Mouse (Mus musculus) MEL (cell line): Measurements from ENCODE around the gene Cep41. TPM values are rescaled to one million over a fixed set of nuclear protein-coding genes. Genes with fewer than 3 reads are reported as not detected.

Experiments
- DNase-seq: peaks from one replicate; pipeline ENCODE4 v3.0.0; 2011; ENCODE audit warnings: low read depth, low spot score
- H3K27ac ChIP-seq: 2 replicates; pipeline ENCODE4 v1.5.1; 2012; ENCODE audit warnings: low read depth, mild to moderate bottlenecking, control low read depth, low read length, moderate library complexity; ENCODE audit not compliant: control insufficient read depth
- H3K27me3 ChIP-seq, 2 experiments: fragments of 150-350 bp in 1 of 2; sonication (generic) in 1 of 2; 2 replicates each; pipeline ENCODE4 v1.6.1; 2012; ENCODE audit warnings: low read length in 2 of 2, mild to moderate bottlenecking in 2 of 2, improper control_type of control experiment in 1 of 2, moderate library complexity in 1 of 2; ENCODE audit not compliant: insufficient read depth in 2 of 2, control insufficient read depth in 1 of 2
- H3K36me3 ChIP-seq, 2 experiments: 2 replicates each; pipeline ENCODE4 v1.6.1; 2012 to 2014; ENCODE audit warnings: low read length in 2 of 2, improper control_type of control experiment in 1 of 2, inconsistent platforms in 1 of 2, mild to moderate bottlenecking in 1 of 2; ENCODE audit not compliant: insufficient read depth in 2 of 2, control insufficient read depth in 1 of 2
- H3K4me1 ChIP-seq, 2 experiments: fragments of 150-350 bp in 1 of 2; sonication (generic) in 1 of 2; 2 replicates each; pipeline ENCODE4 v1.6.1; 2012; ENCODE audit warnings: low read length in 2 of 2, improper control_type of control experiment in 1 of 2, mild to moderate bottlenecking in 1 of 2; ENCODE audit not compliant: insufficient read depth in 2 of 2, control insufficient read depth in 1 of 2
- H3K4me3 ChIP-seq, 2 experiments: fragments of 150-350 bp in 1 of 2; sonication (generic) in 1 of 2; 2 replicates each; pipeline ENCODE4 v1.5.1; 2012; ENCODE audit warnings: low read depth in 2 of 2, low read length in 2 of 2, mild to moderate bottlenecking in 2 of 2, moderate library complexity in 2 of 2, control low read depth in 1 of 2, improper control_type of control experiment in 1 of 2; ENCODE audit not compliant: control insufficient read depth in 1 of 2, insufficient read depth in 1 of 2
- H3K79me2 ChIP-seq: 2 replicates; pipeline ENCODE4 v1.6.1; 2012; ENCODE audit warnings: mild to moderate bottlenecking, low read length, moderate library complexity; ENCODE audit not compliant: control insufficient read depth, poor library complexity, insufficient read depth
- H3K9ac ChIP-seq: 2 replicates; pipeline ENCODE4 v1.6.1; 2012; ENCODE audit warnings: low read depth, mild to moderate bottlenecking, control low read depth, low read length, moderate library complexity; ENCODE audit not compliant: control insufficient read depth, poor library complexity, severe bottlenecking
- H3K9me3 ChIP-seq: fragments of 150-350 bp; sonication (generic); replicated peaks from 2 replicates; pipeline ENCODE4 v1.6.1; 2012; ENCODE audit warnings: mild to moderate bottlenecking, low read length, improper control_type of control experiment, moderate library complexity; ENCODE audit not compliant: insufficient read depth
- CTCF ChIP-seq, 3 experiments: IDR thresholded peaks in 2 of 3; conservative IDR thresholded peaks in 1 of 3; 2 replicates each; pipeline ENCODE4 v1.5.1; 2011 to 2012; ENCODE audit warnings: low read length in 3 of 3, low read depth in 2 of 3, mild to moderate bottlenecking in 2 of 3, improper control_type of control experiment in 1 of 3, inconsistent platforms in 1 of 3, mixed read lengths in 1 of 3, moderate library complexity in 1 of 3; ENCODE audit not compliant: control insufficient read depth in 1 of 3, insufficient read depth in 1 of 3, poor library complexity in 1 of 3, severe bottlenecking in 1 of 3
- E2F4 ChIP-seq: IDR thresholded peaks from 2 replicates; pipeline ENCODE4 v1.6.1; 2011; ENCODE audit warnings: low read depth, low read length, improper control_type of control experiment, borderline replicate concordance
- ETS1 ChIP-seq: IDR thresholded peaks from 2 replicates; pipeline ENCODE4 v1.6.1; 2012; ENCODE audit warnings: low read depth, mild to moderate bottlenecking, inconsistent platforms, low read length, improper control_type of control experiment, moderate library complexity
- MAX ChIP-seq: IDR thresholded peaks from 2 replicates; pipeline ENCODE4 v1.6.1; 2011; ENCODE audit warnings: low read length, improper control_type of control experiment
- MXI1 ChIP-seq: IDR thresholded peaks from 2 replicates; pipeline ENCODE4 v1.6.1; 2011; ENCODE audit warnings: mild to moderate bottlenecking, low read depth, low read length, improper control_type of control experiment
- MYB ChIP-seq: IDR thresholded peaks from 2 replicates; pipeline ENCODE4 v1.6.1; 2011; ENCODE audit warnings: mild to moderate bottlenecking, low read depth, low read length, improper control_type of control experiment
- NELFE ChIP-seq: IDR thresholded peaks from 2 replicates; pipeline ENCODE4 v1.6.1; 2011; ENCODE audit warnings: low read depth, low read length, improper control_type of control experiment
- POLR2A ChIP-seq, 2 experiments: IDR thresholded peaks; 2 replicates each; pipeline ENCODE4 v1.6.1; 2011 to 2012; ENCODE audit warnings: low read length in 2 of 2, mild to moderate bottlenecking in 2 of 2, control low read depth in 1 of 2, improper control_type of control experiment in 1 of 2, low read depth in 1 of 2, moderate library complexity in 1 of 2; ENCODE audit not compliant: control insufficient read depth in 1 of 2, insufficient read depth in 1 of 2, poor library complexity in 1 of 2
- POLR2AphosphoS5 ChIP-seq: IDR thresholded peaks from 2 replicates; pipeline ENCODE4 v1.6.1; 2012; ENCODE audit warnings: low read depth, borderline replicate concordance, mild to moderate bottlenecking, inconsistent platforms, low read length, moderate library complexity, mixed read lengths
- SIN3A ChIP-seq: IDR thresholded peaks from 2 replicates; pipeline ENCODE4 v1.6.1; 2012; ENCODE audit warnings: low read length, improper control_type of control experiment, inconsistent platforms
- SMC3 ChIP-seq: IDR thresholded peaks from 2 replicates; pipeline ENCODE4 v1.6.1; 2011; ENCODE audit warnings: low read depth, low read length, improper control_type of control experiment
- UBTF ChIP-seq: IDR thresholded peaks from 2 replicates; pipeline ENCODE4 v1.6.1; 2012; ENCODE audit warnings: low read depth, mild to moderate bottlenecking, inconsistent platforms, low read length, improper control_type of control experiment, moderate library complexity, borderline replicate concordance; ENCODE audit not compliant: insufficient read depth
- USF1 ChIP-seq: IDR thresholded peaks from 2 replicates; pipeline ENCODE4 v1.6.1; 2014; ENCODE audit warnings: low read depth, mild to moderate bottlenecking, inconsistent platforms, low read length, improper control_type of control experiment, moderate library complexity
- ZNF384 ChIP-seq: IDR thresholded peaks from 2 replicates; pipeline ENCODE4 v1.6.1; 2012; ENCODE audit warnings: low read depth, mild to moderate bottlenecking, inconsistent platforms, low read length, improper control_type of control experiment
- polyA plus RNA-seq, 2 experiments: library from polyadenylated mRNA; stranded (reverse) in 1 of 2; unstranded in 1 of 2; fragments of >175 nt in 1 of 2; fragments of >200 nt in 1 of 2; gene quantifications; 2 replicates each; pipeline versions ENCODE4 v1.2.1 to v1.2.4; 2012; ENCODE audit warnings: low replicate concordance in 2 of 2, low read depth in 1 of 2; ENCODE audit not compliant: insufficient read length in 2 of 2, insufficient read depth in 1 of 2, missing spikeins in 1 of 2
- total RNA-seq: library from RNA; depleted of rRNA; stranded (reverse); fragments of 300-350 nt; gene quantifications from 2 replicates; pipeline ENCODE4 v1.2.3, GENCODE M21; 2012

Cep41 gene
- total and polyA plus RNA-seq, 3 experiments, result 9.8 to 12.0 TPM; not detected in 1

- TF ChIP-seq POLR2A (IDR thresholded peaks at IDR 0.05; ENCODE audit: control insufficient read depth in 1 of 2, insufficient read depth in 1 of 2, low read depth in 1 of 2, low read length in 2 of 2, poor library complexity in 1 of 2), result no peak
- TF ChIP-seq SIN3A, result no peak
- TF ChIP-seq E2F4, result no peak
These were observed 19.6 kb downstream of the Cep41 start (continued) for GRCm38 (mm10) chr6:30673764-30674561.

- Histone ChIP-seq H3K9me3 (no peaks in the 10 kb centered on the region), H3K9ac (no peak overlapping the region), H3K4me3 (no peak overlapping the region), H3K4me1 (peaks cover 18 to 19% of the 10 kb centered on the region in 2 experiments), H3K79me2 (no peaks in the 10 kb centered on the region), H3K27ac (no peak overlapping the region), H3K36me3 (peaks cover 0 to 29% of the 10 kb centered on the region in 2 experiments; a peak in 3 of 4 replicates), H3K27me3 (no peaks in the 10 kb centered on the region)
- TF ChIP-seq MYB (no peak), MXI1 (no peak)
- no peak for DNase-seq
These were observed 21.9 kb downstream of the Cep41 start for GRCm38 (mm10) chr6:30671696-30672095.

GRCm38 (mm10) chr6:30667585-30667984 lies 26.0 kb downstream of the Cep41 start:
- Histone ChIP-seq H3K79me2 (no peaks in the 10 kb centered on the region), H3K27ac (no peak overlapping the region), H3K9ac (no peak overlapping the region), H3K9me3 (no peaks in the 10 kb centered on the region), H3K4me3 (no peak overlapping the region), H3K4me1 (no peaks in the 10 kb centered on the region), H3K36me3 (no peaks in the 10 kb centered on the region; a peak in 1 of 4 replicates), H3K27me3 (no peaks in the 10 kb centered on the region)
- no peak for DNase-seq
- no peak for TF ChIP-seq CTCF (IDR thresholded peaks at IDR 0.05 in 2 of 3, conservative IDR thresholded peaks at IDR 0.05 in 1 of 3; ENCODE audit: control insufficient read depth in 1 of 3, insufficient read depth in 1 of 3, low read depth in 2 of 3, low read length in 3 of 3, poor library complexity in 1 of 3, severe bottlenecking in 1 of 3)
- no peak for TF ChIP-seq SMC3
- no peak for TF ChIP-seq MYB
- TF ChIP-seq POLR2AphosphoS5, result no peak
- TF ChIP-seq MAX, result no peak
- no peak for TF ChIP-seq ZNF384
- TF ChIP-seq E2F4, result no peak
- no peak for TF ChIP-seq ETS1
- no peak for TF ChIP-seq NELFE
- TF ChIP-seq USF1, result no peak
- TF ChIP-seq UBTF, result no peak
